Mouse (Mus musculus): ENCODE measurements around the gene Pip5k1b. TPM values are rescaled to one million over a fixed set of nuclear protein-coding genes. Genes with fewer than 3 reads are reported as not detected.

Pip5k1b gene
- polyA plus RNA-seq, 1 experiment from 2014 or later, result 0.34 TPM

DNA sequence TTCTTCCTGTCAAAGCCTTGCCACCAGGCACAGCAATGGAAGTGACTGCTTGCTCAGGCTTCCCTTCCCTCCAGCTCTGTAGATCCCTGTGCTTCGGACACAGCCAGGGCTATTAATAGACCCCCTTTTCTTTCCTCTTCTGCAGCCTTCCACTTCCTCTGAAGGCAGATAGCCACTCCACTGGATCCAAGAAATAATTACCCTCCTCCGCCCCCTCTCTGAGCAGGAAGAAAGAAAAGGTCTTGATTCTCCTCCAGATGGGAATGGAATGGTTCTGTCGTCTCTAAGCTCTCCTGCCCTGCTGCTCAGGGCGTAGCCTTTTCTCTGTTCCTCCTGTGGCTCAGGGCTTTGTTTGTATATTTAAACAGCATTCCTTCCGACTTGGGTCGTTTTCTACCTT lies 303.8 kb downstream of the Pip5k1b start:
- Histone ChIP-seq H3K36me3 (no peaks in the 10 kb centered on the region), H3K4me2 (peak overlapping the region; percentile 16; the same call in 1 of the 2 replicates), H3K9ac (0 out of 2 replicates have a peak overlapping the region, but pooled peaks have one; percentile 16), H3K27ac (peak overlapping the region; percentile 22; the same call in 1 of the 2 replicates), H3K4me1 (peaks cover 6% of the 10 kb centered on the region), H3K9me3 (no peaks in the 10 kb centered on the region), H3K27me3 (no peaks in the 10 kb centered on the region), H3K4me3 (no peak overlapping the region)
- 13% methylated on average over 6 of the region's 6 CpGs for WGBS
- no peak for ATAC-seq (ENCODE audit: insufficient number of reproducible peaks, insufficient read depth, low FRiP score, low TSS enrichment, low read depth)

Other genes with a start within 250 kb of the Pip5k1b start
- 58.2 and 59.4 TPM in 2 replicates for gene Fam122a, start 78.5 kb downstream of the Pip5k1b start, polyA plus RNA-seq (2015; fragmentation: Nextera tagmentation; extraction: Ambion mirVana)
- 3.0 and 3.2 TPM in 2 replicates for gene Tmem252, start 118.1 kb upstream of the Pip5k1b start, polyA plus RNA-seq (2015; fragmentation: Nextera tagmentation; extraction: Ambion mirVana)